Mouse (Mus musculus) adrenal gland, postnatal 36 days (tissue): ENCODE measurements around the gene Ttll6. TPM values are rescaled to one million over a fixed set of nuclear protein-coding genes. Genes with fewer than 3 reads are reported as not detected.
"Not testable (repeated sequence)": the region's sequence is repeated elsewhere in the genome, so short reads cannot be mapped to it uniquely, and the experiment has no call there.

Experiments
- DNase-seq, 2 experiments: peaks; one replicate each; pipeline ENCODE4 v3.0.0; 2021; ENCODE audit warnings: mixed read lengths in 1 of 2
- long read RNA-seq, 2 experiments: library from polyadenylated mRNA; stranded (forward); transcript quantifications; one replicate each; pipeline ENCODE4 v2.0.0; 2021; ENCODE audit warnings: borderline sequencing depth in 2 of 2
- total RNA-seq, 2 experiments: library from RNA; stranded (reverse); gene quantifications; 2 replicates each; pipeline ENCODE4 v1.2.3; 2021

Ttll6 gene
- total RNA-seq: not detected
- long read RNA-seq, experiment 1: 0 reads
- long read RNA-seq, experiment 2: 0 reads

DNA sequence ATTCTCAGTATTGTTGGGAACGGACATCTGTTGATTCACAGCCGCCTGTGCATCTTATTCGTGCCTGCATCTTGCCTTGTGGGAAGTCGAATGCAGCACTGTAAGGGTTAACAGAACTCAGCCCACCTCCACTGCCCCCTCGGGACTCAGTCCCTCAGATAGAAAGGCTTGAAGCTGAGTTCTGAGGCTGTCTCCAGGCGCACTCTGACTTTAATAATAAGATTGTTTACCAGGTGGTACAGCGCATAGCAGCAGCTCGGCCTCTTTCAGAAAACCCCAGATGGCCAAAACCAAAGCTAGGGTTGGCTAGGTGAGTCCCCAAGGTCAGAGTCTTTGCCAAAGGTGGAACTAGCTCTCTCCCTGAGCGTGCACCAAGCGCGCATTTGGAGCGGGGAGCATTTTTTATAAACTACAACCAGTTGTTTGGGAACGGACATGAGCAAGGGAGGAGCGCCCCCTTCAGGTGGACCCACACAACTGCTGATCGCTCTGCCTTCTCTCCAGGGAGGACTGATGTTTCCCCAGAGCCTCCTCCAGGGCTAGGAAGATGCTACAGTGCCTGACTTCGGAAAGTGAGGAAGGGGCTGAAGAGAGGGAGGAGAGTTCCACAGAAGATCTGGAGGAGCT is at the start of gene Ttll6:
Gene Ttll6, plus strand, starts transcription at position 548 of the 627 bp plus-strand sequence.
- DNase-seq: peak; percentile 68 to 82

DNA sequence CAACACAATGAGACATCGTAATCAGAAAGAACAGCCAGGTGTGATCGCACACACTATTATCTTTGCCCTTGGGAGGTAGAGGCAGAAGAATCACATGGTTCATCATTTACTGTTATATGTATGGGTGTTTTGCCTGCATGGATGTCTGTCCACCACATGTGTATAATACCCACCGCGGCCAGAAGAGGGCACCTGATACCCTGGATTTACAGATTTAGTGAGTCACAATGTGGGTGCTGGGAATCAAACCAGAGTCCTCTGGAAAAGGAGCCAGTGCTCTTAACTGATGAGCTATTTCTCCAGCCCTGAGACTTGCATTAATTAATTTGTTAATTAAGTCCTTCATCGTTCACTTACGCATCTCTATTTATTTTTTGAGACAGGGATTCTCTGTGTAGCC is 45.6 kb upstream of the Ttll6 start:
- no peak for DNase-seq

DNA sequence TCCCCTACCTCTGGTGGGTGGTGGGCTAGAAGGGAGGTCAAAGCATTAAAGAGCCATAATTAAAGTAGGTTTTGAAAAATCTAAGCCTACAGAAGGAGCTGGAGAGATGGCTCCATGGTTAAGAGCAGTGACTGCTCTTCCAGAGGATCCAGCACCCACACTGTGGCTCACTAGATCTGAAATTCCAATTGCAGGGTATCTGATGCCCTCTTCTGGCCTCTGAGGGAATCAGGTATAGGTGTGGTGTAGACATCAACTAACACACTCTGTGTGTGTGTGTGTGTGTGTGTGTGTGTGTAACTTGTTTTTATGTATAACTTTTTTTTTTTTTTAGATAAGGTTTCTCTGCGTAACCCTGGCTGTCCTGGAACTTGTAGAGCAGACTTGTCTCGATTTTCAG is 42.5 kb upstream of the Ttll6 start:
- peak; percentile 22 to 40 for DNase-seq

DNA sequence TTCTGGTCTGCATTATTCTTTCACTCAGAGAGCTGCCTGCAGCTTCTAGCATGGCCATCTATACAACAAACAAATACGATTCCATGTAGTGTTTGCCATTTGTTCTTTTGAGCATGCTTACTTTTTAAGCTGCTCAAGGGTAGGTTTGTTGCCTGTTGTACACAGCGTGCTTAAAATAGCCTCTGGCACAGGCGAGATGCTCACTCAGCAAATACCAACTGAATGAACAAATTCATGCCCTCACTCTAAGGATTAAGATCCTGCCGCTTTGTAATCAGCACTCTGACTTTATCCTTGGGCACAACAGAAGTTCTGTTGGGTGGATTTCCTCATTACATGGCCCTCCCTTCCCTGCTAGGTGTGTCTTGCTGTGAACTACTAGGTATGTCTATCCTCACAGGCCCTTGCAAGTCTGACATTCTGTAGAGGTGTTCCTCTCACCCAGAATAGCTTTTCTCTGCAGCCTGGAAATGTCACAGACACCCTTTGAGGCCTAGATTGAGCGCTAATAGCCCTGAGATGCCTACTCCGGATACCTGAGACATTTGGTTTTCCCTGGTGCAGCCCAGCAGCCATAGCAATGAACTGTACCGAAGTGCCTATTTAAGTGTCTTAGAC is 40.8 kb upstream of the Ttll6 start:
- no peak for DNase-seq

DNA sequence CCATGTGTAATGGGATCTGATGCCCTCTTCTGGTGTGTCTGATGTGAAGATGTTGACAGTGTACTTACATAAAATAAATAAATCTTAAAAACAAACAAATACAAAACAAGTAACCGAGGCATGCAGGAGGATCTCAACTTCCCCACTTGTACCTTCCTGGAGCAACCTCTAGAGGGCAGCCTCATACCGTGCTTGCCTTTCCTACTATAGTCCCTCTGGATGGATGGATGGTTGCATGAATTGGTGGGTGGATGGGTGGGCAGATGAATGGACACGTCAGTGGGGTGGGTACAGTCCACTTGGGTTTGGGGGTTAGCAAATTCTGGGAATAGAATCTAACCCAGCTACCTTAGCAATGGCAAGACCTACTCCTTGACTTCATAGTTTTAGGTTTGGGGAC is 40.2 kb upstream of the Ttll6 start:
- DNase-seq: peak; percentile 60 to 65

DNA sequence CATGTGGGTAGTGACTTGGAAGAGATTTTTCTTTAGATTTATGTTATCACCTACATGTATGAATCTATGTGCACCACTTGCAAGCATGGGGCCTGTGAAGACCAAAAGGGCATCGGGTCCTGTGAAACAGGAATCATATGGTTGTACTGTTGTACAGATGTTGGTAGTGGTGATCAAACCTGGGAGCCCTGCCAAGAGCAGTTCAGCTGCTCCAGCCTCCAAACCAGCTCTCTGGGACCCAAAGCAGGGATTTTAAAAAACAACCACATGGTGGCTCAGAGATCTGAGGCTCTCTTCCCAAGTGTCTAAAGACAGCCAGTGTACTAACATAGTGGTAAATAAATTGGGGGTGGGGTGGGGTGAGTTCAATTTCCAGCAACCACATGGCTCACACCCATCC is 25.2 kb upstream of the Ttll6 start:
- no peak for DNase-seq

- not testable (repeated sequence) for DNase-seq
Observed at GRCm38 (mm10) chr11:96110950-96111349, 22.6 kb upstream of the Ttll6 start.

DNA sequence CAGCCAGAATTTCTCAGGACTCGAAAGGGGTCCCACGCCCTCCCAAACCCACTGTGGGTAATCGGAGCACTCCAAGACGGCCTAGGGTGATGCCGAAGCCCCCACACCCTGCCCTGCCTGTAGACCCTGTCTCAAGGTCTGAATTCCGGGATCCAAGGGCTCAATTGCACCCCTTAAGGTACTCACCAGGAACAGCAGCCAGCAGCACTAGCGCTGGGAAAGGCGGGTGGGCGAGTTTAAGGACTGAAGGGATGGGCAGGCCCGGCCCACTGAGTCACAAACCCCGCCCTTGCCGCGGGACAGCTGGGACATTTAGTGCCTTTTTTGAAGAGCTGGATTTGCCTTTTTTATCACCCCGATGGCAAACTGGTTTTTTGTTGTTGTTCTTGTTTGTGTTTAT is 21.8 kb upstream of the Ttll6 start, which contains the start of gene Calcoco2:
Gene Calcoco2, minus strand, starts transcription at position 214 of the 400 bp plus-strand sequence.
- no peak for DNase-seq

- DNase-seq: no peak
Observed at GRCm38 (mm10) chr11:96114077-96114476, 19.5 kb upstream of the Ttll6 start.

GRCm38 (mm10) chr11:96115416-96115815 is 18.2 kb upstream of the Ttll6 start:
- no peak for DNase-seq

DNA sequence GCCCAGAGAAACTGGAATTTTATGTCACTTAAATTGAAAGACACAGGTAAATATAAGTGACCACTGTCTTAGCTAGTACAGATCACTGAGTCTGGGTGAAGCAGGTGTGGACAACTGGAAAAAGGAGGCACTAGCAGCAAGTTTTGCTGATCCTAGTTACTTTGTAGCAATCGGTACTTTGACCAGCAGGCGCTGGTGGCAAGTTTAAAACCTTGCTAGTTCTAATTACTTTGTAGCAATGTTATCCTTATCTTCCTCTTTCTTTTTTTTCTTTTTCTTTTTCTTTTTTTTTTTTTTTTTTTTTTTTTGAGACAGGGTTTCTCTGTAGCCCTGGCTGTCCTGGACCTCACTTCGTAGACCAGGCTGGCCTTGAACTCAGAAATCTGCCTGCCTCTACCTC is 17.5 kb upstream of the Ttll6 start:
- no peak for DNase-seq

DNA sequence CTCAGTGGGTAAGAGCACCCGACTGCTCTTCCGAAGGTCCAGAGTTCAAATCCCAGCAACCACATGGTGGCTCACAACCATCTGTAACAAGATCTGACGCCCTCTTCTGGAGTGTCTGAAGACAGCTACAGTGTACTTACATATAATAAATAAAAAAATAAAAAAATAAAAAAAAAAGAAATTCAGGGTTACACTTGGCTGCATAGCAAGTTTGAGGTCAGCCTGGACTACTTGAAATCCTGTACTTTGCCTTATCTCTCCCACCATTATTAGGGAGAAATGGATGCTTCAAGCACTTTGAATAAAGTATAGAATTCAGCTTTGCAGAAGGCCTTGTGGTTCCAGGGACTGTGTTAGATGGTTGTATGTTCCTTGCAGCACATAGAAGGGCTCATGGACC is 16.7 kb upstream of the Ttll6 start:
- not testable (repeated sequence) for DNase-seq

GRCm38 (mm10) chr11:96119401-96119800 is 14.2 kb upstream of the Ttll6 start:
- no peak for DNase-seq

DNA sequence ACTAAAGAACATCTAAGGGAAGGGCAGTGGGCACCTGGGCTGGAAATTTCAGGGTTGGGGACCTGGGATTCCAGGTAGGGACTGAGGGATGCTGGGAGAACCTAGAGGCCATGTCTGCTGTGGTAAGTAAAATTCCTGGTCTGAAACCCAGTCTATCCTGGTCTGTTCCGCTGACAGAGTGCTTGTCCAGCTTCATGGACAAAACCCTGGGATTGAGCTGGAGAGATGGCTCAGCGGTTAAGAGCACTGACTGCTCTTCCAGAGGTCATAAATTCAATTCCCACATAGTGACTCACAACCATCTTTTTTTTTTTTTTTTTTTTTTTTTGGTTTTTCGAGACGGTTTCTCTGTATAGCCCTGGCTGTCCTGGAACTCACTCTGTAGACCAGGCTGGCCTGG is 10.8 kb upstream of the Ttll6 start:
- not testable (repeated sequence) for DNase-seq

GRCm38 (mm10) chr11:96124052-96124914 is 9.3 kb upstream of the Ttll6 start:
- peak; percentile 60 to 66 for DNase-seq

GRCm38 (mm10) chr11:96130606-96131005 is 3.0 kb upstream of the Ttll6 start:
- DNase-seq: no peak

DNA sequence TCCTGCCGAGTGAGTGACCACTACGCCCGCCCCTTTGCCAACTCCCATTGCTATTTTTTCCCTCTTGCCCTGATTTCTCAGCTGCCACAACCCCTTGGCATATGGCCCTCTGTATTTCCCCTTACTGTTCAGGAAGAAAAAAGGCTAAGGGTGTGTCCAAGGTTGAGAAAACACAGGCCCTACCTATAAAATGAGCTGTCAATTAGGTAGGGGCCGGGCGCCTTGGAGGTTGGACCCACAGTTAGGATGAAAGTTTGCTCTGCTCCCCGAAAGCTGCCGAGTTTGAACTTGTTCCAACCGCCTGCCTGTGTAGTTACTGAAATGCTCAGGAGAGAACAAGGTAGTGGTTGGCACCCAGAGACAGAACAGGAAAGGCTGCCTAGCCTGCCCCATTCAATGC is 2.3 kb downstream of the Ttll6 start:
- DNase-seq: no peak

DNA sequence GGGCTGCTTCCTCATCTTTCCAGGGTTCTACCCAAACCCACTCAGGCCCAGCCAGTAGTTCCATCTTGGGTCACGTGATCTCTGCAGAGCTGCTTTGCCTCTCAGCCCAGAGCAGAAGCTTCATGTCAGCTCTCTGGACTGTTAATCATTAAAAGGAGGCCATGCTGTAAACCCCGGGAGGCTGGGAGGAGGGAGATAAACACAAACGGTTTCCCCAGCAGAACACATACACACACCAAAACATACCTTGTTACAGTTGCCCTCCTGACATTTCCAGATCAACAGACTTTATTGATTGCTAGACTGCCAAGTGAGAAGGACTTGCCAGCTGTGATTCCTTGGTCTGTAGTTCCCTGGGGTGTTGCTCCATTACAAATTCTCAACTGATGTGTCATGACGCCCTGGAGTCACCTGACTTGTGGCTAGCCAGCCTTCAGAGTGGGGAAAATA is 7.2 kb downstream of the Ttll6 start:
- DNase-seq: no peak

DNA sequence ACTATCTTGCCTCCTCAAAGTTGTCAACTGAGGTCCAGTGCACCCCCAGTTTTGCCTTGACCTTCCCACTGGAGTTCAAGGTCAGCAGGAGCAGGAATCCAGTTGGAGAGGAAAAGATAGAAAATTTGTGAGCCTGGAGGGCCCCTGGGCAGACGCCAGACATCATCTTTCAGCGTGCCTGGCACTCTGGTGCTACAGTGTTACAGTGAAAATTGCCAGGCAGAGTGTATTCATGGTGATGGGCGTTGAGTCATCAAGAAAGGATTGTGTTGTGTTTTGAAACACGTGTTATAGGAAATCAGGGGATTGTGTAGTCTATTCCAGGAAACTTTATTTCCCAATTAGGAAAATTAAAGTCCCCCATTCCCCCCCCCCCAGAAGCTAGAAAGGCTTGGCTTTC is 10.2 kb downstream of the Ttll6 start:
- DNase-seq: no peak

- DNase-seq: peak; percentile 87 to 90
Observed at GRCm38 (mm10) chr11:96145622-96146270, 12.2 kb downstream of the Ttll6 start.

GRCm38 (mm10) chr11:96147471-96147870 is 13.9 kb downstream of the Ttll6 start:
- no peak for DNase-seq

DNA sequence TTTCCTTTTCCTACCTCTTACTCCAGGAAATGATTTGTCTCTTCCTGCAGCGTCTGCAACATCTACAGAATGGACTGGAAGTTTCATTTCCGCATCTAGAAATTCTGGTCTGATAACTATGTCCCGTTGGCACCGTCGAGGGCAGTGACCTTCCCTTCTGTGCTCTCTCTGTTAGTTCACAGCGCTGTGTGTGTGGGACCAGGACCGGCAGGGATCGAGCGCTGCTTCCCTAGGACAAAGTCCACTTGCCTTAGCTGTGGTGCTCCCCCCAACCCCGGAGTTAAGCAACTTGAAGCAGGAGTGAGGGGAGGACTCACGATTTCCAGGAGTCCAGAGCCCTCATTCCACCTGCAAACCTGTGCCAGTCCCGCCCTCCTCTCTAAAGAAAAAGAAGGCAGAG is 31.2 kb downstream of the Ttll6 start:
- no peak for DNase-seq
